ENCODE assay signal across 14 mouse cellular contexts in the genomic region with DNA sequence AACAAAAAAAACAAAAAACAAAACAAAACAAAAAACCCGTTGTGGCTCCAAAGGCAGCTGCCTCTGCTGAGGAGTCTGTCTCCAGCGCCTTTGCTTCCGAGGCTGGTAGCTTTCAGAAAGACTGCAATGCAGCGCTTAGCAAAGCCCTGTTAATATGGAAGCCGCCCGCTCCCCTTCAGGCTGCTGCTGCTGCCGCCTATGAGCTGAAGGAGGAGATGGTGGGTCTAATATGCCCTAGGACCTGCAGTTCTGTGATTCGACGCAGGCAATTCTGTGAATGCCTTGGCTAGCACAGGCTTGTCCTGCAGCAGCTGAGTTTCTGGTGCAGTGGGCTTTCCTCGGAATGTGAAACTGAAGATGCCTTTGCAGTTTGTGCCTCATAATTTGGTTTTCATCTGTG. TPM values are rescaled to one million over a fixed set of nuclear protein-coding genes. Genes with fewer than 3 reads are reported as not detected.
DNase-seq lines count a peak whose midpoint lies in the region; ATAC-seq lines count a peak whose summit lies in the region.
"Had no signal": no experiment of that assay in that cellular context is flagged by ENCODE, and none has a peak within 500 bp of the region (broad histone marks: within the 10 kb centered on the region; RNA-seq: fewer than 3 reads in every experiment).

No protein-coding gene starts in this region.

- 67% methylated on average over 10 of the region's 10 CpGs for WGBS in forebrain, embryonic 12.5 days
- WGBS in forebrain, embryonic 10.5 days = 79% methylated on average over 10 of the region's 10 CpGs
- WGBS in forebrain, embryonic 15.5 days = 54% methylated on average over 10 of the region's 10 CpGs
- 59% methylated on average over 10 of the region's 10 CpGs for WGBS in midbrain, embryonic 12.5 days

- DNase-seq in forebrain, embryonic 10.5 days (ENCODE audit: extremely low spot score, low spot score) = no peak
- peak; percentile 24 for DNase-seq in ZHBTc4 (ENCODE audit: low read depth, low spot score)
- DNase-seq in spleen, adult 18-20 months = no peak
- no peak for DNase-seq in testis, postnatal 10 days (ENCODE audit: low spot score)
- no peak for DNase-seq in lung, postnatal 36 days
- DNase-seq: adrenal gland, postnatal 14 days; kidney, adult 9 months; liver had no signal

- H3K4me1 ChIP-seq in forebrain, embryonic 12.5 days = peaks cover 6% of the 10 kb centered on the region
- peaks cover 6% of the 10 kb centered on the region; the same call in 1 of the 2 replicates for H3K4me1 ChIP-seq in forebrain, embryonic 10.5 days
- H3K4me1 ChIP-seq in forebrain, embryonic 15.5 days = peaks cover 15% of the 10 kb centered on the region
- peaks cover 9% of the 10 kb centered on the region for H3K4me1 ChIP-seq in midbrain, embryonic 12.5 days

- no peaks in the 10 kb centered on the region for H3K9me3 ChIP-seq in forebrain, embryonic 12.5 days
- H3K9me3 ChIP-seq in forebrain, embryonic 10.5 days = no peaks in the 10 kb centered on the region
- H3K9me3 ChIP-seq in forebrain, embryonic 15.5 days = no peaks in the 10 kb centered on the region
- H3K9me3 ChIP-seq in midbrain, embryonic 12.5 days = no peaks in the 10 kb centered on the region

- H3K9ac ChIP-seq in forebrain, embryonic 12.5 days = no peak overlapping the region
- no peak overlapping the region for H3K9ac ChIP-seq in forebrain, embryonic 15.5 days (replicated peaks)
- H3K9ac ChIP-seq in midbrain, embryonic 12.5 days (replicated peaks) = no peak overlapping the region

- no peaks in the 10 kb centered on the region for H3K27me3 ChIP-seq in forebrain, embryonic 12.5 days
- H3K27me3 ChIP-seq in forebrain, embryonic 10.5 days (ENCODE audit: poor library complexity, severe bottlenecking) = no peaks in the 10 kb centered on the region
- no peaks in the 10 kb centered on the region for H3K27me3 ChIP-seq in forebrain, embryonic 15.5 days
- H3K27me3 ChIP-seq in midbrain, embryonic 12.5 days = no peaks in the 10 kb centered on the region

- ATAC-seq in forebrain, embryonic 12.5 days (ENCODE audit: low FRiP score) = no peak
- no peak for ATAC-seq in forebrain, embryonic 15.5 days (replicated peaks)
- no peak for ATAC-seq in midbrain, embryonic 12.5 days (ENCODE audit: low FRiP score, low read depth)

- H3K27ac ChIP-seq in forebrain, embryonic 12.5 days = peak overlapping the region; percentile 65; the same call in 1 of the 2 replicates
- H3K27ac ChIP-seq in forebrain, embryonic 10.5 days = no peak overlapping the region
- H3K27ac ChIP-seq in forebrain, embryonic 15.5 days (replicated peaks) = peak overlapping the region; percentile 65
- H3K27ac ChIP-seq in midbrain, embryonic 12.5 days (replicated peaks) = 0 out of 2 replicates have a peak overlapping the region, but pooled peaks have one; percentile 20
- H3K27ac ChIP-seq: macrophage had no signal

- H3K4me2 ChIP-seq in forebrain, embryonic 12.5 days = no peak overlapping the region
- no peak overlapping the region for H3K4me2 ChIP-seq in forebrain, embryonic 15.5 days (replicated peaks)
- no peak overlapping the region for H3K4me2 ChIP-seq in midbrain, embryonic 12.5 days (replicated peaks)

- H3K4me3 ChIP-seq in forebrain, embryonic 12.5 days (replicated peaks) = no peak overlapping the region
- H3K4me3 ChIP-seq in forebrain, embryonic 10.5 days = no peak overlapping the region
- H3K4me3 ChIP-seq in forebrain, embryonic 15.5 days = no peak overlapping the region
- no peak overlapping the region for H3K4me3 ChIP-seq in midbrain, embryonic 12.5 days

- 0 out of 2 replicates have a peak, but pooled peaks cover 3% of the 10 kb centered on the region for H3K36me3 ChIP-seq in forebrain, embryonic 12.5 days (replicated peaks)
- peaks cover 7% of the 10 kb centered on the region for H3K36me3 ChIP-seq in forebrain, embryonic 10.5 days (replicated peaks)
- no peaks in the 10 kb centered on the region for H3K36me3 ChIP-seq in forebrain, embryonic 15.5 days
- H3K36me3 ChIP-seq in midbrain, embryonic 12.5 days = no peaks in the 10 kb centered on the region

RNA-seq across cellular contexts. Expression of gene 4930595D18Rik, which starts 18.8 kb away (rescaled TPM):
- polyA plus RNA-seq in forebrain, embryonic 12.5 days (2016; fragmentation: Nextera tagmentation; extraction: Ambion mirVana) = not detected in 2 replicates
- polyA plus RNA-seq in forebrain, embryonic 10.5 days (2016; fragmentation: Nextera tagmentation; extraction: Ambion mirVana) = not detected in 2 replicates
- polyA plus RNA-seq in forebrain, embryonic 15.5 days (2015; fragmentation: Nextera tagmentation; extraction: Ambion mirVana) = not detected in 2 replicates
- polyA plus RNA-seq in midbrain, embryonic 12.5 days (2016; fragmentation: Nextera tagmentation; extraction: Ambion mirVana) = not detected in 2 replicates
- polyA plus RNA-seq: heart, postnatal 0 days; macrophage; urinary bladder, adult 2 months had no signal

RNA-seq across cellular contexts. Expression of gene Traf3, which starts 36.9 kb away (rescaled TPM):
- polyA plus RNA-seq in forebrain, embryonic 12.5 days (2016; fragmentation: Nextera tagmentation; extraction: Ambion mirVana) = 25.4 and 25.5 TPM in 2 replicates
- polyA plus RNA-seq in forebrain, embryonic 10.5 days (2016; fragmentation: Nextera tagmentation; extraction: Ambion mirVana) = 13.1 and 16.9 TPM in 2 replicates
- polyA plus RNA-seq in forebrain, embryonic 15.5 days (2015; fragmentation: Nextera tagmentation; extraction: Ambion mirVana) = 14.7 and 17.3 TPM in 2 replicates
- polyA plus RNA-seq in midbrain, embryonic 12.5 days (2016; fragmentation: Nextera tagmentation; extraction: Ambion mirVana) = 20.4 and 20.9 TPM in 2 replicates
